Mouse (Mus musculus): ENCODE measurements around the gene Slc16a13. TPM values are rescaled to one million over a fixed set of nuclear protein-coding genes. Genes with fewer than 3 reads are reported as not detected.

Slc16a13 gene
- polyA plus RNA-seq, 1 experiment from 2014 or later = 18.5 TPM

GRCm38 (mm10) chr11:70218741-70219470, 2.0 kb downstream of the Slc16a13 start:
- Histone ChIP-seq H3K27ac (no peak overlapping the region), H3K36me3 (peaks cover 27% of the 10 kb centered on the region; the same call in 1 of the 2 replicates), H3K4me1 (replicated peaks) (peaks cover 44% of the 10 kb centered on the region), H3K9me3 (no peaks in the 10 kb centered on the region), H3K4me3 (replicated peaks) (0 out of 2 replicates have a peak overlapping the region, but pooled peaks have one; percentile 52), H3K4me2 (peak overlapping the region; percentile 81), H3K9ac (replicated peaks) (0 out of 2 replicates have a peak overlapping the region, but pooled peaks have one; percentile 31), H3K27me3 (peaks cover 50% of the 10 kb centered on the region)
- ATAC-seq (ENCODE audit: insufficient number of reproducible peaks, insufficient read depth, low FRiP score, low TSS enrichment, low read depth) = no peak
- 86% methylated on average over 15 of the region's 15 CpGs for WGBS

DNA sequence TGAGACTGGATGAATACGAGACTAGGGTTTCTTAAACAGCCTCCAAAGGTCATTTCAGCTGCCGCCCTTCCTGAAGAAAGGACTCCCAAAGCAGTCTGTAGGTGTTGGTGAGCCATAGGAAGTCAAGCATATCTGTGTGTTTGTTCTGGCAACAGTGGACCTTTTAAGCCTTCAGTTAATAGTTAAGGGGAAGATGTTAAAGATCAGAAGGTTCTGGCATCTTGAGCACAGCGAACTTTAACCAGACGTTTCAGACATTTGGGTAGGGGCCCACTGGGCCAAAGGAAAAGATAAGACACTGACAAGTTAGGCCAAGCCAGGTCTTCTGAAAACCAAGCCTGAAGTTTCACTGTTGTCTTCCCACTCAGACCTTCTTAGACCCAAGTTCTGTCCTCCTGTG, 2.8 kb downstream of the Slc16a13 start:
- peaks cover 47% of the 10 kb centered on the region for H3K4me1 ChIP-seq (replicated peaks)
- no peak overlapping the region for H3K9ac ChIP-seq (replicated peaks)
- ATAC-seq (ENCODE audit: insufficient number of reproducible peaks, insufficient read depth, low FRiP score, low TSS enrichment, low read depth) = no peak
- H3K27ac ChIP-seq = no peak overlapping the region
- 89% methylated on average over 4 of the region's 4 CpGs for whole genome bisulfite sequencing
- no peak overlapping the region for H3K4me3 ChIP-seq (replicated peaks)
- peaks cover 27% of the 10 kb centered on the region; the same call in 1 of the 2 replicates for H3K36me3 ChIP-seq
- no peak overlapping the region for H3K4me2 ChIP-seq
- H3K27me3 ChIP-seq = peaks cover 53% of the 10 kb centered on the region
- no peaks in the 10 kb centered on the region for H3K9me3 ChIP-seq

GRCm38 (mm10) chr11:70216103-70216502, 4.8 kb downstream of the Slc16a13 start:
- H3K27ac ChIP-seq = no peak overlapping the region
- no peak overlapping the region for H3K9ac ChIP-seq (replicated peaks)
- peaks cover 62% of the 10 kb centered on the region for H3K27me3 ChIP-seq
- H3K9me3 ChIP-seq = no peaks in the 10 kb centered on the region
- H3K4me3 ChIP-seq (replicated peaks) = no peak overlapping the region
- H3K36me3 ChIP-seq = peaks cover 27% of the 10 kb centered on the region; the same call in 1 of the 2 replicates
- peaks cover 39% of the 10 kb centered on the region for H3K4me1 ChIP-seq (replicated peaks)
- ATAC-seq (ENCODE audit: insufficient number of reproducible peaks, insufficient read depth, low FRiP score, low TSS enrichment, low read depth) = no peak
- WGBS = 54% methylated on average over 3 of the region's 3 CpGs
- H3K4me2 ChIP-seq = no peak overlapping the region

GRCm38 (mm10) chr11:70215301-70215700, 5.6 kb downstream of the Slc16a13 start:
- H3K9me3 ChIP-seq = no peaks in the 10 kb centered on the region
- H3K36me3 ChIP-seq = peaks cover 27% of the 10 kb centered on the region; the same call in 1 of the 2 replicates
- peaks cover 36% of the 10 kb centered on the region for H3K4me1 ChIP-seq (replicated peaks)
- 10% methylated on average over 22 of the region's 22 CpGs for WGBS
- no peak for ATAC-seq (ENCODE audit: insufficient number of reproducible peaks, insufficient read depth, low FRiP score, low TSS enrichment, low read depth)
- H3K27me3 ChIP-seq = peaks cover 67% of the 10 kb centered on the region
- H3K4me3 ChIP-seq (replicated peaks) = peak overlapping the region; percentile 41
- no peak overlapping the region; the same call in 1 of the 2 replicates for H3K9ac ChIP-seq (replicated peaks)
- H3K27ac ChIP-seq = no peak overlapping the region
- H3K4me2 ChIP-seq = peak overlapping the region; percentile 71

- Histone ChIP-seq H3K4me3 (replicated peaks) (peak overlapping the region; percentile 41), H3K9me3 (no peaks in the 10 kb centered on the region), H3K4me2 (peak overlapping the region; percentile 71), H3K27ac (no peak overlapping the region), H3K36me3 (peaks cover 27% of the 10 kb centered on the region; the same call in 1 of the 2 replicates), H3K9ac (replicated peaks) (no peak overlapping the region), H3K4me1 (replicated peaks) (peaks cover 31% of the 10 kb centered on the region), H3K27me3 (peaks cover 67% of the 10 kb centered on the region)
- WGBS = 3% methylated on average over 18 of the region's 18 CpGs
- ATAC-seq (ENCODE audit: insufficient number of reproducible peaks, insufficient read depth, low FRiP score, low TSS enrichment, low read depth) = no peak
These were observed 6.0 kb downstream of the Slc16a13 start for GRCm38 (mm10) chr11:70214856-70215209.

GRCm38 (mm10) chr11:70214191-70214855, 6.5 kb downstream of the Slc16a13 start:
- 1% methylated on average over 46 of the region's 46 CpGs for WGBS
- Histone ChIP-seq H3K36me3 (peaks cover 27% of the 10 kb centered on the region; the same call in 1 of the 2 replicates), H3K27ac (no peak overlapping the region)

GRCm38 (mm10) chr11:70213736-70214135, 7.1 kb downstream of the Slc16a13 start:
- H3K27me3 ChIP-seq = peaks cover 67% of the 10 kb centered on the region
- H3K27ac ChIP-seq = no peak overlapping the region
- H3K4me3 ChIP-seq (replicated peaks) = peak overlapping the region; percentile 41
- ATAC-seq (ENCODE audit: insufficient number of reproducible peaks, insufficient read depth, low FRiP score, low TSS enrichment, low read depth) = no peak
- WGBS = 9% methylated on average over 26 of the region's 26 CpGs
- peak overlapping the region; percentile 57 for H3K9ac ChIP-seq (replicated peaks)
- H3K4me2 ChIP-seq = peak overlapping the region; percentile 71
- H3K4me1 ChIP-seq (replicated peaks) = peaks cover 21% of the 10 kb centered on the region
- H3K9me3 ChIP-seq = no peaks in the 10 kb centered on the region
- peaks cover 23% of the 10 kb centered on the region; the same call in 1 of the 2 replicates for H3K36me3 ChIP-seq

More at GRCm38 (mm10) chr11:70214191-70214855, 6.5 kb downstream of the Slc16a13 start:
- peak; percentile 49; the same call in 1 of the 2 replicates for ATAC-seq (ENCODE audit: insufficient number of reproducible peaks, insufficient read depth, low FRiP score, low TSS enrichment, low read depth)
- H3K4me3 ChIP-seq (replicated peaks) = peak overlapping the region; percentile 41
- no peaks in the 10 kb centered on the region for H3K9me3 ChIP-seq
- peak overlapping the region; percentile 57 for H3K9ac ChIP-seq (replicated peaks)
- H3K27me3 ChIP-seq = peaks cover 67% of the 10 kb centered on the region
- H3K4me2 ChIP-seq = peak overlapping the region; percentile 71
- H3K4me1 ChIP-seq (replicated peaks) = peaks cover 26% of the 10 kb centered on the region

GRCm38 (mm10) chr11:70212896-70213295, 8.0 kb downstream of the Slc16a13 start:
- 13% methylated on average over 9 of the region's 9 CpGs for WGBS

DNA sequence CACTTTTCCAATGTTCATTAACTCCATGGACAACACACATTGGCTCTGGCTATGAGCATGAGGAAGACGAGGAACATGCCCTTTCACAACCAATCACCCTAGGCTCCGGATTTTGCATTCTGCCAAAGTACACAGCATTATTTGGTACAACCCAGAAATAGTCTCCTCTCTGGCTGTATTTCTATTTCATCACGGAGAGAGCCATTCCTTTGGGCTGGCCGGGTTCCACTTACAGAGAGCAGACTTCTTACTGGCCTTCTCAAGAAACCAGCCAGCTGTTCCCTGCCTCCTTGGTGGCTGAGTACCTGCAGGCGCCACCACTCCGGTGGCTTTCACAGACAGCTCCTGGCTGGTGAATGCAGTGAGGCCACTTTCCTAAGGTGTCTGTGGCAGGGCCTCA, 8.4 kb downstream of the Slc16a13 start, which contains the start of gene Slc16a11:
TSS of gene Slc16a11 (plus strand) at position 330 of the 400 bp plus-strand sequence.
- Histone ChIP-seq H3K36me3 (peaks cover 10% of the 10 kb centered on the region; the same call in 1 of the 2 replicates), H3K4me2 (peak within 1 kb of the TSS; percentile 71), H3K4me1 (replicated peaks) (peaks cover 18% of the 10 kb centered on the region), H3K9me3 (no peaks in the 10 kb centered on the region), H3K27ac (no peak within 1 kb of the TSS), H3K4me3 (replicated peaks) (peak within 1 kb of the TSS; percentile 41), H3K27me3 (peaks cover 62% of the 10 kb centered on the region), H3K9ac (replicated peaks) (no peak within 1 kb of the TSS)
- no peak for ATAC-seq (ENCODE audit: insufficient number of reproducible peaks, insufficient read depth, low FRiP score, low TSS enrichment, low read depth)
- WGBS = 61% methylated on average over 6 of the region's 6 CpGs

More at GRCm38 (mm10) chr11:70212896-70213295, 8.0 kb downstream of the Slc16a13 start:
- ATAC-seq (ENCODE audit: insufficient number of reproducible peaks, insufficient read depth, low FRiP score, low TSS enrichment, low read depth) = no peak
- H3K27ac ChIP-seq = no peak overlapping the region
- H3K9ac ChIP-seq (replicated peaks) = no peak overlapping the region
- no peak overlapping the region for H3K4me3 ChIP-seq (replicated peaks)
- peaks cover 67% of the 10 kb centered on the region for H3K27me3 ChIP-seq
- peaks cover 18% of the 10 kb centered on the region for H3K4me1 ChIP-seq (replicated peaks)
- no peaks in the 10 kb centered on the region for H3K9me3 ChIP-seq
- H3K36me3 ChIP-seq = peaks cover 15% of the 10 kb centered on the region; the same call in 1 of the 2 replicates
- H3K4me2 ChIP-seq = no peak overlapping the region

DNA sequence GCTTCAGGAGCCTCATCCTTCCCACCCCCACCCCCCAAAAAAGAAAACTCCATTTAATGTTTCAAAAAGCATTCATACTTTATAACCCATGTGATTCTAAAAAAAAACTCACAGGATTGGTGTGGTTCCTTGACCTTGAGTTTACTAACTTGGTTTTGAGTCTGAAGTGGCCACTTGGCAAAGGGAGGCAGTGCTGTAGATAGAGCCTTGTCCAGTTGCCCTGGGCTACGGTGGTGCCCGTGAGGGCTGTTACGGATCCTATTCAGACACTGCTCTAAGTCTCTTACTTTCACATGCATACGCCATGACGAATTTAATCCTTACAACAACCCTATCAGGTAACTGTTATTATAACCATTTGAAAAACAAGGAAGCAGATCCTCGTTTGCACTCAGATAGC, 8.9 kb downstream of the Slc16a13 start:
- Histone ChIP-seq H3K4me1 (replicated peaks) (peaks cover 18% of the 10 kb centered on the region), H3K4me2 (no peak overlapping the region), H3K9ac (replicated peaks) (no peak overlapping the region), H3K27me3 (peaks cover 58% of the 10 kb centered on the region), H3K27ac (no peak overlapping the region), H3K4me3 (replicated peaks) (no peak overlapping the region), H3K36me3 (peaks cover 6% of the 10 kb centered on the region; the same call in 1 of the 2 replicates), H3K9me3 (no peaks in the 10 kb centered on the region)
- ATAC-seq (ENCODE audit: insufficient number of reproducible peaks, insufficient read depth, low FRiP score, low TSS enrichment, low read depth) = no peak
- WGBS = 82% methylated on average over 6 of the region's 6 CpGs

DNA sequence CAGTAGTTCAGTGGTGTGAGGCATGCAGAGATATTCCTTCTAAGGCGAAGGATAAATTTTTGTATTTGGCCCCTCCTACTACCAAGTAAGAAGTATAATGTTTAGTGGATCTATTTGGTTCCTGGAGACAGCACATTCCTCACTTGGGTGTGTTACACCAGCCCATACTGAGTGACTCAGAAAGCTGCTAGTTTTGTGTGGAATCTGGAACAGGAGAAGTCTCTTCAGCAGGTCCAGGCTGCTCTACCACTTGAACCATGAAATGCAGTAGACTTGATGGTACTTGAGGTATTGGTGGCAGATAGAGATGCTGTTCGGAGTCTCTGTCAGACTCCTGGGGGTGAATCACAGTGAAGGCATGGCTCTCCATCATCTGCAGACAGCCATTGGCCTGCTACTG, 10.2 kb downstream of the Slc16a13 start:
- peaks cover 18% of the 10 kb centered on the region for H3K4me1 ChIP-seq (replicated peaks)
- H3K27ac ChIP-seq = no peak overlapping the region
- H3K9ac ChIP-seq (replicated peaks) = no peak overlapping the region
- no peak overlapping the region for H3K4me2 ChIP-seq
- peaks cover 48% of the 10 kb centered on the region for H3K27me3 ChIP-seq
- H3K9me3 ChIP-seq = no peaks in the 10 kb centered on the region
- H3K36me3 ChIP-seq = no peaks in the 10 kb centered on the region
- no peak overlapping the region for H3K4me3 ChIP-seq (replicated peaks)
- no peak for ATAC-seq (ENCODE audit: insufficient number of reproducible peaks, insufficient read depth, low FRiP score, low TSS enrichment, low read depth)
- 89% methylated on average over 2 of the region's 2 CpGs for WGBS
